Mouse (Mus musculus): ENCODE data around the gene Gsg1. TPM values are rescaled to one million over a fixed set of nuclear protein-coding genes. Genes with fewer than 3 reads are reported as not detected.

The Gsg1 gene
- total and polyA plus RNA-seq, 3 experiments = not detected

GRCm38 (mm10) chr6:135251849-135252727 lies 2.1 kb downstream of the Gsg1 start:
- TF ChIP-seq ZNF384 (IDR thresholded peaks at IDR 0.05; ENCODE audit: low read depth, low read length) (no peak), POLR2AphosphoS5 (IDR thresholded peaks at IDR 0.05; ENCODE audit: borderline replicate concordance, low read depth, low read length) (no peak), TBP (IDR thresholded peaks at IDR 0.05; ENCODE audit: low read depth, low read length) (no peak), TCF12 (IDR thresholded peaks at IDR 0.05; ENCODE audit: low read depth, low read length) (no peak), MYB (IDR thresholded peaks at IDR 0.05; ENCODE audit: low read depth, low read length) (no peak), GATA1 (IDR thresholded peaks at IDR 0.05; ENCODE audit: low read depth, low read length) (no peak), TAL1 (IDR thresholded peaks at IDR 0.05; ENCODE audit: low read length) (no peak), ELF1 (IDR thresholded peaks at IDR 0.05; ENCODE audit: low read depth, low read length) (no peak), ZKSCAN1 (IDR thresholded peaks at IDR 0.05; ENCODE audit: low read depth, low read length) (no peak), SIN3A (IDR thresholded peaks at IDR 0.05; ENCODE audit: low read length) (no peak), KAT2A (conservative IDR thresholded peaks at IDR 0.05; ENCODE audit: low read depth, low read length) (no peak), ETS1 (IDR thresholded peaks at IDR 0.05; ENCODE audit: low read depth, low read length) (no peak), USF2 (IDR thresholded peaks at IDR 0.05; ENCODE audit: borderline replicate concordance in 1 of 2, insufficient read depth in 1 of 2, low read depth in 1 of 2, low read length in 2 of 2) (no peak), ZC3H11A (IDR thresholded peaks at IDR 0.05; ENCODE audit: low read depth, low read length) (no peak), BHLHE40 (IDR thresholded peaks at IDR 0.05; ENCODE audit: borderline replicate concordance, low read depth, low read length) (no peak), CHD1 (IDR thresholded peaks at IDR 0.05; ENCODE audit: low read depth, low read length) (no peak), MYC (IDR thresholded peaks at IDR 0.05; ENCODE audit: low read depth, low read length) (no peak), UBTF (IDR thresholded peaks at IDR 0.05; ENCODE audit: borderline replicate concordance, insufficient read depth, low read depth, low read length) (no peak)
- no peaks in the 10 kb centered on the region for H3K79me2 ChIP-seq (ENCODE audit: control insufficient read depth, insufficient read depth, low read length, poor library complexity)
- no peaks in the 10 kb centered on the region for H3K9me3 ChIP-seq (replicated peaks; ENCODE audit: insufficient read depth, low read length)
- H3K4me1 ChIP-seq (ENCODE audit: control insufficient read depth in 1 of 2, insufficient read depth in 2 of 2, low read length in 2 of 2) = no peaks in the 10 kb centered on the region
- no peak overlapping the region for H3K9ac ChIP-seq (ENCODE audit: control insufficient read depth, low read depth, low read length, poor library complexity, severe bottlenecking)
- no peaks in the 10 kb centered on the region; a peak in 1 of 4 replicates for H3K27me3 ChIP-seq (ENCODE audit: control insufficient read depth in 1 of 2, insufficient read depth in 2 of 2, low read length in 2 of 2)
- no peak overlapping the region for H3K27ac ChIP-seq (ENCODE audit: control insufficient read depth, low read depth, low read length)
- H3K36me3 ChIP-seq (ENCODE audit: control insufficient read depth in 1 of 2, insufficient read depth in 2 of 2, low read length in 2 of 2) = no peaks in the 10 kb centered on the region
- DNase-seq (ENCODE audit: low read depth, low spot score) = no peak
- no peak overlapping the region for H3K4me3 ChIP-seq (ENCODE audit: control insufficient read depth in 1 of 2, insufficient read depth in 1 of 2, low read depth in 2 of 2, low read length in 2 of 2)

Measured in MEL (cell line).